Mouse (Mus musculus) 3T3-L1 (cell line): ENCODE measurements around the gene Kctd20.
A peak's percentile ranks its signal among the peaks of the same experiment; 100 is the strongest.

ENCODE experiments used
- DNase-seq: peaks from one replicate; pipeline ENCODE4 v3.0.0-alpha.2; 2015; ENCODE audit warnings: low read depth, low spot score

The Kctd20 gene

DNA sequence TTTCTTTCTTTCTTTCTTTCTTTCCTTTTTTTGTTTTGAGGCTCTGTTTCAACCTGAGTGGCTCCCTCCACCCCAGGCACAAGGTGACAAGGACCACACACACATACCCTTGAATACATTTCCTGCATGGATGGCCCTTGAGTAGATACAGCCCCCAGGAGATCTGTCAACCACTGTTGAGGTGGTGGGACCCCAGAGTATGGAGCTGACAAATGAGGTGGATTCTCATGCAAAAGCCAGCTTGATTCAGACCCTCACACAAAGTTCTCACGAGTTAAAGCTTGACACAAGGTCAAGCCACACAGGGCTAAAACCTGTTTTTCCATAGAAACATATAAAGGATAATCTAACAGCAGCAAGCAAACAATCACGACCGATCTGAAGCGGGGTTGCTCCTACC lies 19.5 kb upstream of the Kctd20 start:
- no peak for DNase-seq

DNA sequence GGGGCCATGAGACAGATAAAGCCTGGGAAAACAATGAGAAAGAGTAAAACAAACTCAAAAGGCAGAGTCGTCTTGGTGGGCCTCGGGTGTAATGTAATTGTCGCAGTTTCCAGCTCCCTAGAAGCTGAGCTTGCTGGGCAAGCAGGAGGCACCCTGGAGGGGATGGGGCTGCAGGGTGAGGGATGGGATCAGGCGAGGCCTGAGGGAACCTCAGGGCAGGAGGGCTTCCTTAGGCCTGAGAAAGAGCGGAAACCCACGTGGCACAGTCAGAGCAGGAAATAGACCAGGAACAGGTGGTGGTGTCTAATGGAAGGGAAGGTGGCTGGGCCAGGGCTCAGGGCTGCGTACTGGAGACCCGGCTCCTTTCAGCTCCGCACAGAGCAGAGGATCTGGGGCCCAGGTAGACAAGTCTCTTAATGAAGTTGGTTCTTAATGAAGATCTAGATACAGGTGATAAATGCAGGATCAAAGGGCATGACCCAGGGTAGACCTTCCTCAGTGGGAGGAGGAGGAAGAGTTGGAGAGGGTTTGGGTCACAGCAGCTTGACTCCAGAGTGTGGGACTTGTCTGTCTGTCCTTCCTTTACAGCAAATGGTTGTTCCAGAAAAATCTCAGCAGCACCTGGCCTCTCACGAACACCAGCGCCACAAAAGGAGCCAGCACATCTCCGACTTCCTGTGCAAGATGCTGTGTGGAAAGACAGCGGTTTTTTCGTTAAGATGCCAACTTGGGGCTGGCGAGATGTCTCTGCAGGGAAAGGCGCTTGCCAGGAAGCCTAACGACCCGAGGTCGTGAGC lies 17.4 kb upstream of the Kctd20 start:
- no peak for DNase-seq

DNA sequence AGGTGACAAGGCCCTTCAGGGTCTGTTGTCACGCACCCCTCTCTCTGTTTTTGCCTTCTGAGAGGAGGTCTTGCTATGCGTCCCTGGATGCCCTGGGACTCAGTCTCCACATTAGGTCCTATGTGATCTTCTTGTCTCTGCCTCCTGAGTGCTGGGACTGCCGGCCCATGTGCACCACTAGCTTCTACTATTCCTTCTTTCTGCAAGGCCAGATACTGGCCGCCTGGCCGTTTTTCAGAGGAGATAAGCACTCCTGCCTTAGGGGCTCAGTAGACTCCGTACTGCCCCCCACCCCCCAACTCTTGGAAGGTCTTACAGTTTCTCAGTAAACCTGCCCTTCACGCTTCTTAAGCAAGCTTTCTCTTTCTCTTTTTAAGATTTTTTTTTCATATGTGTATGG lies 15.6 kb upstream of the Kctd20 start:
- DNase-seq, result no peak

- no peak for DNase-seq
These were observed 15.0 kb upstream of the Kctd20 start for GRCm38 (mm10) chr17:28936622-28937345.

DNA sequence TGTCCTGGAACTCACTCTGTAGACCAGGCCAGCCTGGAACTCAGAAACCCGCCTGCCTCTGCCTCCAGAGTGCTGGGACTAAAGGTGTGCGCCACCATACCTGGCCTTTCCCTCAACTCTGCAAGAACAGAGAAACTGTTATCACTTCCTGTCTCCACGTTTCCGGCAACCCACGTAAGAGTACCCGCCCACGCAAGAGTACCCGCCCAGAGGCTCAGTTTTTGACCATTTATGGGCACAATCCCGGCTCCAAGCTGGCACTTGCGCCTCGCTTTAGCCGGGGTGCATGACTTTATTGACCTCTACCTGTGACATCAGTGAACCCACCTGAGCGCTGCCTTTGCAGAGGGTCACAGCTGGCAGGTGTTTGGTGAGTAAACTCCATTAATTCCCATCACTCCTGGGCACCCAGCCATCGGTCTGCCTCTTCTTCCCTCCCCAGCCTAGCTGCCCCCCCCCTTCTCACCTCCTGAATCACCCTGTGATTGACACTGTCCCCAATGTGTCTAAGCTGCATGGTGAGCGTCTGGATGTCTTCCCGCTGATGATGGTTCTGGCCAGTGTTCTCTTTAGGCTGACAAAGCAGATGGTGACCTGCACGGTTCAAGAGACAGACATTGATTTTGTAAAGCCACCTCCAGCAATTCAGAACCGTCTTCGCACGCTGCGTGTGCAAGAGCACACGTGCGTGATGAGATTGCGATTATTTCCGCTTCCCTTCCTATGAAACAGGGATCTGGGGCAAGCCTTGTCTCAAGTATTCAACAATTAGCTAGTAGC lies 10.8 kb upstream of the Kctd20 start:
- no peak for DNase-seq

- DNase-seq, result no peak
These were observed 9.6 kb upstream of the Kctd20 start for GRCm38 (mm10) chr17:28942101-28942500.

GRCm38 (mm10) chr17:28943740-28944139 lies 8.0 kb upstream of the Kctd20 start, which contains the start of gene Pxt1:
Gene Pxt1 (minus strand): TSS chr17:28943840.
- DNase-seq, result no peak

GRCm38 (mm10) chr17:28944481-28944880 lies 7.3 kb upstream of the Kctd20 start:
- DNase-seq, result no peak

DNA sequence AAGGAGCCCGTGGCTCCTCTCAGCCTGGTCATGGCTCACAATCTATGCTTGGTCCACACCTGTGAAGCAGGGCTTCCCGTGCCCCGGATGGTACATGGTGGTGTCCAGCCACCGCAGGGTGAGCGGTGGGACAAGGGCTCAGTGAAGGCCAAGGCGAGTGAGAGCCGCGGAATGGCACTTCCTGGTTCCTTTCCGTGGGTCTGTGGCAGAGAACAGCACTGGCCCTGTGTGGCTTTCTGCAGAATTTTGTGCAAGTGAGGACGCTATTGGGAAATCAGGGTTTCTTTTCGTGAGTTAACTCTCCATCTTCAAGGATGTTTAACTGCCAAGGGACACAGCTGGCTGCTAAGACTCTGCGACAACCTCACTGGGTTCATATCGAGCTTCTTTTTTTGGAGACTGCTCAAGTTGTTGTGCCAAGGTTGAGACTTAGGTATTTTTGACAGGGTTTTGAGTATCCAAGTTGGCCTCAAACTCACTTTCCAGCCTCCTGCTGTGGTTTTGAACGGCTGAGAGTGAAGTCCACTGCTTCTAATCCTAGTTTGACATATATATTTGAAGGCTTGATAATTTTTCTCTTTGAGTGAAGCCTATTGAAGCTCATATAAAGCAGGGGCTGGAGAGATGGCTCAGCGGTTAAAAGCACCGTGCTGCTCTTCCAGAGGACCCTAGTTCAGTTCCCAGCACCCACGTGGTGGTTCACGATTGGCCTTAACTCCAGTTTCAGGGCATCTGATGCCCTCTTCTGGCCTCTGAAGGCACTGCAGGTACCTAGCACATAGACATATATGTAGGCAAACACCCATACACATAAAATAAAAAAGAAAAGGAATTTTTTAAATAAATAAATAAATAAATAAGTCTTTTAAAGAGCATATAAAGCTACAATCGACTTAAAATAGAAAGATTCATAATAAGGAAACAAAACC lies 4.5 kb upstream of the Kctd20 start:
- DNase-seq, result no peak

DNA sequence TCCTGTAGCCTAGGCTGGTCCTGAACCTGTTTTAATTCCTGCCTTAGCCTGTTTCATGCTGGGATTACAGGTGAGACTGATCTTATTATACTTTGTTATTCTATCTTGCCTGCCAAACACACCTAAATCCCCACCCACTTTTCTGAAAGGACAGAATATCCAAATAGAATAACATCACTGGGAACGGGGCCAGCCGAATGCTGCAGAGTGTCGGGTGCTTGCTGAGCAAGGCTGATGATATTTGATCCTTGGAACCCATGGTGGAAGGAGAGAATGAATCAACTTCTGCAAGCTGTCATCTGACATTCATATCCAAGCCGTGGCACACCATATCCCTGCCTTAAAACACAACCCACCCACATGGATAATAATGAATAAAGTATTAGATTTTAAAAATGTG lies 3.1 kb upstream of the Kctd20 start:
- peak; percentile 93 for DNase-seq

DNA sequence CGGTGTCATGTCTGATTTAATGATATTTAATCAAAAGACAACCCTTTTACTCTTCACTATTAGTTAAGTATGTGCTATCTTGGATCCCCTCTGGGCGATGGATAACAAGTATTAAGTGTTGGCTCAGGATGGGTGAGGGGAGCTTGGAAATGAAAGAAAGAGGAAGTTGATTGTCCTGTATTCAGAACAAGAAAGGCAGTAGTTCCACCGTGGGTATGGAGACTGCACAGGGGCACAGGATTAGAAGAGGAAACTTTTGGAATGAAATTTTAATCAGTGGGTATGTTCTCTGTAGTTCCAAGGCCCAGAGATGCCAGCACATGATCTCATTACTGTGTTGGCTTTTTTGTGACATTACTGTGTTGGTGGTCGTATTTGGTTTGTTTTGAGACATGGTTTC lies 999 bp upstream of the Kctd20 start:
- no peak for DNase-seq

DNA sequence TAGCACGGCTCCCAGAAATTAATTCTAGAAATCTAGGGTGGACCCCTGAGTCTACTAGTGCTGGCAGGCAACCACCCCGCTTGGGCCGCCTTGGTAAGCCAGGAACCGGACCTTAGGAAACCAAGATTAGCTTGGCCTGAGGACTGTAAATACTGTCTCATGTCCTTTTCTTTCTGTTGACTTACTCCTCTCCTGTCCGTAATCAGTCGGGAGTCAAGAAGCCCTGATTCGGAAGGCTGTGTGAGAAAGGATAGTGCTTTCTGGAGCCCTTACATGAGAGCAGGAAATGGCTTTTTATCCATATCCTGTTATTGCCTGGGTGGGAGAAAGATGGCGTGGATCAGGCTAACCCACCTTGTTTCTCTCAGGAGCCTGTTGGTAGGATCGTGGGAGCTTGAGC lies 1.5 kb downstream of the Kctd20 start:
- DNase-seq, result peak; percentile 39

- DNase-seq, result no peak
These were observed 2.7 kb downstream of the Kctd20 start for GRCm38 (mm10) chr17:28954416-28954815.

DNA sequence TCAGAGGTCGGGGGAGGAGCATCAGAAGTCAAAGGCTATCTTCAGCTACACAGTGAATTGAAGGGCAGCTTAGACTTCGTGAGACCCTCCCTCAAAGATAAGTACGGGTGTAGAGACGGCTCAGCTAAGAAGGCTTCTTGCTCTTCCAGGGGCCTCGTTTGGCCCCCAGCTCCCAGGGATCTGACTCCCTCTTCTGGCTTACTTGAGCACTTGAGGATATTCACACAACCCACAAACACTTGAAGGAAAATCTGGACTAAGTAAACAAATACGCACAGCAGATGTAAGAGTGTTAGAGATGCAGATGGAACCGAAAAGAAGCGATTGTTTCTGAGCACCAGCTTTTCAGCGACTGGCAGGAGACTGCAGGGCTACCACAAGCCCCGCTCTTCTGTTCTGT lies 8.8 kb downstream of the Kctd20 start:
- DNase-seq, result no peak

- DNase-seq, result no peak
These were observed 9.8 kb downstream of the Kctd20 start for GRCm38 (mm10) chr17:28961596-28961995.

DNA sequence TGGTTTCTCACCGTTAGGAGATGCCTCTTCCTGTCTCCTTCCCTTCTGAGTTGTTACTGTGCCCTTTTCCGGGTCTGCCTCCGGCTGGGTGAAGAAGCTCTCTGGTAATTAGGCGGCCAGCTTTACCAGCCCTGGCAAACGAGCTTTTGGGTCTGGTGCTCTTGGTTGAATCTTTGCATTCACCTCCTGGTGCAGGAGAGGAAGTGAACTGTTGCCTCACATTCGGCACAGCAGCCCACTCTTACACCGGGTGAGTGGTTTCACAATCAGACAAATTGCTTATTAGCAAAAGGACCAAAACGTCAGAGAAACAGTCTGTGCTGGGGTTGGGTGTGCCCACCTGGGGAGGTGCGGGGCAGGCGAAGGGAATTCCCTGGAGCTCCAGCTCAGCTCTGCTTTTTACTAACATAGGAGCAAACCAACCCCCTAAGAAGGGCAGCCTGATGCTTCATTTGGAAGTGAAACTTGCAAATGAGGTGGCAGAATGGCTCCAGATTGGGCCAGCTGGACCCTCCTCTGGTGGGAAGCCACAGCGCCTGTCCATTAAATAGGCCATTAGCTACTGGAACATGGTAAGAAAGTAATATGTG lies 15.4 kb downstream of the Kctd20 start:
- DNase-seq, result no peak

GRCm38 (mm10) chr17:28970122-28970521 lies 18.4 kb downstream of the Kctd20 start:
- no peak for DNase-seq

DNA sequence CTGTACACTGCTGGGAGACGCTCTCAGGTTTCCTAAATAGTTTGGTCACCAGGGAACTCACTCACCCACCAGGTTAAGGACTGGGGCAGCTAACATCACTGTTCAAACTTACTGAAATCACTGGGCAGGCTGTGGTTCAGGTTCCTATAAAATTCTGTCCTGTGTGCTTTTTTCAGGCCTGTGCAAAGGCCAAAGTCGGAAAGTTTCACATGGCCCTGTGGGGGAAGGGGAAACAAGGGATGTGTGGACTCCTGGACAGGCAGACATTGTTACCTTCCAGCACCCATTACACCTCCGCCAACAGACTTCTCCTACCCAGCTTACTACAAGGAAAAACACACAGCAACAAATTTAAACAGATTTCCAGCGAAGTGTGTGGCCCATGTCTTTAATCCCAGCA lies 27.3 kb downstream of the Kctd20 start:
- DNase-seq, result no peak

DNA sequence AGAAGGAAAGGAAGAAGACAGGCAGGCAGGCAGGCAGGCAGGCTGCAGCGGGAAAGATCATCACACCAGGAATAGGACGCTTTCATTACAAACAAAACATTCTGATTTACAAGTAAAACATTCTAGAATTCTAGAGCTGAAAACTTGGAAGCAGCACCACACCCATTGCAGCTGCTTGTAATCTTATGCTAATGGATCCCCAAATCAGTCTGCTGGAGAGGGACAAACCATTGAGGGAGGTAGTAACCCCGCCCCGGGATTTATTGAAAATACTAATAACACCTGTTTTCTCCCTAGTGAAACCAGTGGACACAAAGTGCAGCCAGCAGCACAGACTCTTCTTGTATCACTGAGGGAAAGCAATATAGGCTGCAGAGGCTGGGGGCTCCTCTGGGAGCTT lies 29.3 kb downstream of the Kctd20 start:
- no peak for DNase-seq

DNA sequence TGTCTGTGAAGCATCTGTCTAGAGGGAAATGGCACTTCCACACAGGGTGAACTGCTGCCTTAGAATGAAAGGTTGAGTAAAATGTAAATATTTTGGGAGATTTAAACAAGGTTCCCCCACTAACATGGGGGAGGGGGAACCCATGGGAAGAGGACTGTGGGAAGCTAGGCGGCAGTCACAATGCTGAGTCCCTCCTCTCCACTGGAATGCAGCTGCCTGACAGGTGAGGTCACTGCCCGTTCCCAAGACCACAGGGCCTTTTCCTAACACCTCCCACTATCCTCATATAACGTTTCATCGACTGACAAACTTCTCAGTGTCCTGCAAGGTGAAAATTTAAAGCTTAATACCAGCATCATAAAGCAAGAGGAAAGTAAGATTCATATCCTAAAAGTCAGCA lies 30.8 kb downstream of the Kctd20 start:
- no peak for DNase-seq
